Mouse (Mus musculus) lung, postnatal 10 days (tissue): ENCODE measurements around the gene Gm14435.
"Not testable (repeated sequence)": the region's sequence is repeated elsewhere in the genome, so short reads cannot be mapped to it uniquely, and the experiment has no call there.

ENCODE experiments used
- DNase-seq: peaks from one replicate; pipeline ENCODE4 v3.0.0; 2021

Gene Gm14435

DNA sequence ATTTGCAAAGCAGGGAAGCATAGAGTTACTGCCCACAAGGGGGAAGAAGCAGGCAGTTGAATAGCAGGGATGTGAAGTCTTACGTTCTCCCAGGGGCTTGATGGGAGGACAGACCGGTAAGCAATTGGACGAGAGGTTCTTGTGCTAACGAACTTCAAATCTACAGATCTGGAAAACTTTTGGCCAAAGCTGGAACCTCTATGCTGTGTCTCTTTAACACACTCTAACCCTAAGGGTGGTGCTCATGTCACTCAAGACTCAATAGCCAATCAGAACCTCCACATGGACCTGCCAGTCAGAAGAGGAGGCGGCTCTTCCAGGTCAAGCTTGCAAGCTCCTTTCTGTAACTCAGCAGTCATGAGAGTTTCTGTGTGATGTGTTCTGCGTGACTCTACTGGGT, at the start of gene Gm14435:
Gm14435 (plus strand) TSS at position 301 of the 400 bp plus-strand sequence.
- DNase-seq: not testable (repeated sequence)
